Mouse (Mus musculus) macrophage (primary cell): ENCODE measurements around the gene Rftn1. TPM values are rescaled to one million over a fixed set of nuclear protein-coding genes. Genes with fewer than 3 reads are reported as not detected.

Experiments used
- H3K27ac ChIP-seq: fragments of 350-480 bp; formaldehyde crosslinking; 2 replicates; pipeline ENCODE4 v1.9.0; 2021
- H3K36me3 ChIP-seq: fragments of 350-480 bp; formaldehyde crosslinking; 2 replicates; pipeline ENCODE4 v1.9.0; 2021; ENCODE audit errors: inconsistent target
- H3K4me3 ChIP-seq: fragments of 350-480 bp; formaldehyde crosslinking; 2 replicates; pipeline ENCODE4 v1.9.0; 2021; ENCODE audit errors: inconsistent target
- H3K79me2 ChIP-seq: fragments of 350-480 bp; formaldehyde crosslinking; 2 replicates; pipeline ENCODE4 v1.9.0; 2021; ENCODE audit errors: inconsistent target
- WGBS: methylation state at CpG from one replicate; pipeline ENCODE4 v1.1.7; 2026; ENCODE audit warnings: inconsistent platforms; ENCODE audit not compliant: missing documents; 5-methylcytosine and 5-hydroxymethylcytosine counted together
- polyA plus RNA-seq: library from polyadenylated mRNA; stranded (reverse); fragments of 250-400 nt; gene quantifications from 3 replicates; pipeline ENCODE4 v1.2.4, GENCODE M21; 2018; ENCODE audit warnings: inconsistent platforms

The Rftn1 gene
- polyA plus RNA-seq, 1 experiment from 2014 or later: 50.8 TPM

DNA sequence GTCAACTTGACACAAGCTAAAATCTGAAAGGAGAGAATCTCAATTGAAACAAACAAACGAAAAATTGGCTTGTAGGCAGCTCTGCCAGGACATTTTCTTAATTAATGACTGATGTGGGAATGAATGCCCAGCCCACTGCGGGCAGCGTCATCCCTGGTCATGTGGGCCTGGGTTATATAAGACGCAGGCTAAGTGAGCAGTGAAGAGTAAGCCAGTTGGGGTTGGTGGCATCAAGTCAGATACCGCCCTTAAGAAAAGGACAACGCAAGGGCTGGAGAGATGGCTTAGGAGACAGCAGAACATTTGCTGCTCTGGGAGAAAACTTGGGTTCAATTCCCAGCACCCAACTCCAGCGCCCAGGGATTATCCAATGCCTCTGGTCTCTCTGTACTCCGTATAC, 97.6 kb downstream of the Rftn1 start:
- 0 out of 2 replicates have a peak, but pooled peaks cover 6% of the 10 kb centered on the region for H3K36me3 ChIP-seq
- no peak overlapping the region for H3K4me3 ChIP-seq
- WGBS: 93% methylated on average over 8 of the region's 8 CpGs
- 0 out of 2 replicates have a peak overlapping the region, but pooled peaks have one; percentile 49 for H3K27ac ChIP-seq
- H3K79me2 ChIP-seq: peaks cover 86% of the 10 kb centered on the region

DNA sequence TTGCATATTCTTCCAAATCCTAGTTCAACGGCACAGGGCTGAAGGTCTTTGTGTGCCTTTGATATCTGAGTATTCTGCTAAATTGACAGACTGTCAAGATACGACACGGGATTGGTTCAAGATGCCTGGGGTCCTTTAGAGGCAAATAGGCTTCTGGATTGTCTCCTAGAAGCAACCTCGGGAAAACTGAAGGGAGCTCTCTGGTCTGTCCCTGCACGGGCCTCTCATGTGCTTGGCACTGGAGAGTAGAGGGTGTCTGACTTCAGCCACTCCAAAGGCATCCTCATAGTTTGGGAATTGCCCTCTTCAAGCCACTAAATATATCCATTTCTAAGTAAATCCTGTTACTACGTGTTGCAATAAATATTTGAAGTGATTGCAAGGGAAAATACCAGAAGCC, 98.6 kb downstream of the Rftn1 start:
- 85% methylated on average over 6 of the region's 6 CpGs for WGBS

DNA sequence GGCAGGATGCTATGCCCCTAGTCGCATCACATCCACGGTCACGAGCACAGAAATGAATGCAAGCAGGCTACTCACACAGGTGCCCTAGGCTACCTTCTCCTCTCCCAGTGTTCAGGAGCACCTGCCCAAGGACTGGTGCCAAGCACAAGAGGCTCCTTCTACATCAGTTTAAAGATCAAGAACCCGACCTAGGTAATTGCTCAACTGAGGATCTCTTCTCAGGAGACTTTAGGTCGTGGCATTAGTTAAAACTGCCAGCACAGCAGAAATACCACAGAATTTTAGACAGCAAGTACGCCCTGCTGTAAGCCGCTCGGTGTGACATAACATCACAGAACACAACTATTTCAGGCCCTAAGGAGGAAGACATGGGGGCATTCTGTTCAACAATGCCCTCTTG, 100.7 kb downstream of the Rftn1 start:
- WGBS: 90% methylated on average over 8 of the region's 8 CpGs
- no peak overlapping the region for H3K27ac ChIP-seq

More for the DNA sequence above, 98.6 kb downstream of the Rftn1 start:
- H3K79me2 ChIP-seq: peaks cover 77% of the 10 kb centered on the region
- peaks cover 11% of the 10 kb centered on the region for H3K36me3 ChIP-seq
- peak overlapping the region; percentile 49 for H3K27ac ChIP-seq
- H3K4me3 ChIP-seq: no peak overlapping the region

DNA sequence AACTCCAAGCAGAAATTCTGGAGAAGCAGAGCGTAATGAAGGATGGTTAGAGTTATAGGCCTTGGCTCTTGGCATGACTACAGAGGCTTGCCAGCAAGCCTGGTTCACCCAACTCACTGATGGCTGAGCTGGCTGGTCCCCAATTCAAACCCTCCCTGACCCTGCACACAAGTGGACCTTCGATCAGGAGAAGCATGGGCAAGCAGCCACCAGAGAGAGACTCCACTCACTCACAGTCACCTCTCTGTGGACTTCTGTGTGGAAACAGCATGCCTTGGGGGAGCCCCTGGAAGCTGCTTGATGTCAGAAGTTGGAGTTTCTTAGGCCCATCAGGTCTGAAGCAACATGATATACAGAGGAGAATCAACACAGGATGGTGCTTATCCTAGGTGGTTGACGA, 102.4 kb downstream of the Rftn1 start:
- Histone ChIP-seq H3K79me2 (peaks cover 40% of the 10 kb centered on the region; the same call in 1 of the 2 replicates), H3K36me3 (peaks cover 34% of the 10 kb centered on the region), H3K27ac (no peak overlapping the region), H3K4me3 (no peak overlapping the region)
- WGBS: 100% methylated on average over 3 of the region's 3 CpGs

More for the DNA sequence above, 100.7 kb downstream of the Rftn1 start:
- Histone ChIP-seq H3K4me3 (no peak overlapping the region), H3K36me3 (peaks cover 30% of the 10 kb centered on the region), H3K79me2 (peaks cover 56% of the 10 kb centered on the region; the same call in 1 of the 2 replicates)

DNA sequence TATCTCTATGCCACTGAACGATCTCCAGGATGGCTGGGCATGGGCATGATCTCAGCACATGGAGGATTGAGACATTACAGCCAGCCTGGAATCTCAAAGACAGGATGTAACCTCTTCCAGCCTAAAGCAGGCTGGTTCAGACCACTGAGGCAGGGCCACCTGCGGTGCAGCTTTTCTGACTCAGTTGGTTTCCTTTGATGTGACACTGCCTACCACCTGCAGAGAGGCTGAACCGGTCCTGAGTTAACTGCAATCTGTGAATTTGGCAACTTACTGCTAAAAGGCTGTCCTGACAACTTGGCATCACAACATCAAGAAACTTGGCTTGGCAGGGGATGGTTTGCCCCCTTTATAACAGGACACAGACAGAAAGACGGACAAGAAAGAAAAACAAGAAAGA, 103.6 kb downstream of the Rftn1 start:
- H3K79me2 ChIP-seq: peaks cover 48% of the 10 kb centered on the region; the same call in 1 of the 2 replicates
- no peak overlapping the region for H3K4me3 ChIP-seq
- H3K27ac ChIP-seq: no peak overlapping the region
- H3K36me3 ChIP-seq: peaks cover 34% of the 10 kb centered on the region
- WGBS: 94% methylated on average over 4 of the region's 4 CpGs

DNA sequence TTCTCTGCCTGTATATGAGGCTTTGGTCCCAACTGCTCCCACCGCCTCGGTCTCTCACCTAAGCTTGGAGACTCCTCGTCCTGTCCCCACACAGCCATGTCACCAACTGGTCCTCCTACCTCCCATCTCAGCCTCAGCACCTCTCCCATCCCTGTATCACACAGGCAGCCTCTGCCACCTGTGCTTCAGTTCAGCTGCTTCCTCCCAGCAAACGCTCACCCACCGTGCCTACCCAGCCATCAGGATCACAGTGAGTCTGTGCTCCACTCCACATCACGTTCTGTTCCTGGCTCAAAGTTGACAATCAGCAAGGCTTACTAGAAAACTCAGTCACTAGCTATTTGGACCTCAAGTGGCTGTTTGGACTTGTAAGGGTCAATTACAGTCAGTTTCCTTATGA, 105.8 kb downstream of the Rftn1 start:
- 95% methylated on average over 6 of the region's 6 CpGs for WGBS
- Histone ChIP-seq H3K4me3 (no peak overlapping the region), H3K27ac (no peak overlapping the region), H3K36me3 (peaks cover 27% of the 10 kb centered on the region), H3K79me2 (peaks cover 43% of the 10 kb centered on the region; the same call in 1 of the 2 replicates)

DNA sequence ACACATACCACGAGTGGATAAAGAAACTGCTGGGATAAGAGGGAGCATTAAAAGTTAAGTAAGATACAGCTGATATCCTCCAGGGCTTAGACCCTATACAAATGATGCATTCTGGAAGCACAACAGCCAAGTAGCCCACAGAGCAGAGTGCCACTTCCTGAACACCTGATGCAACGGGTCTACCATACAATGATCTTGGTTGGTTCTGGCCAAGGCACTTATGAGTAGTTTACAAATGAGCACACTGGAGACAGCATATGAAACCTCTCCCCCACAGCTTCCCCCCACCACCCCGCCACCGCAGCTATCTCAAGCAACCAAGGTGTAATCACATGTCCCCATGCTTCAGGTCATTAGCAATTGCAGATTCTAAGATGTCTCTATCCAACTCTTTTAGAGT, 106.5 kb downstream of the Rftn1 start:
- 93% methylated on average over 4 of the region's 4 CpGs for WGBS
- Histone ChIP-seq H3K4me3 (no peak overlapping the region), H3K27ac (no peak overlapping the region), H3K79me2 (peaks cover 35% of the 10 kb centered on the region; the same call in 1 of the 2 replicates), H3K36me3 (peaks cover 27% of the 10 kb centered on the region)

DNA sequence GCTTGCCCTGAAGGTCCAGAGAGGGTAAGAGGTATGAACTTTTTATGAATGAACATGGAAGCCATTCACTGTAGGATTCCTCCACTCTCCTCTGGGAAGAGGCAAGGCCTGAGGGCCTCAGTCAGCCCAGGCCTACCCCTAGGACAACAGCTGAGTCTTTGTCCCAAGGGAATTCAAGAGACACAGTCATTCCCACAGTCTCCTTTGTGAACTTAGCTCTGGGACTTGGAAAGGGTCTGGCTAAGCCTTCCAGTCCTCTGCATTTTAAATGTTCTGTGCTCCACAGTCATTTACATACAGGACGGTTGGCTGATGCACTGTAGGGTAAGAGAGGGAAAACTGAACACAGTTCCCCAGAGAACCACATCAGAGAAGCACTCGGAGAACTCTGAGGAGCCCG, 107.5 kb downstream of the Rftn1 start:
- Histone ChIP-seq H3K36me3 (peaks cover 27% of the 10 kb centered on the region), H3K79me2 (peaks cover 30% of the 10 kb centered on the region; the same call in 1 of the 2 replicates), H3K4me3 (no peak overlapping the region), H3K27ac (no peak overlapping the region)
- WGBS: 90% methylated on average over 3 of the region's 3 CpGs

DNA sequence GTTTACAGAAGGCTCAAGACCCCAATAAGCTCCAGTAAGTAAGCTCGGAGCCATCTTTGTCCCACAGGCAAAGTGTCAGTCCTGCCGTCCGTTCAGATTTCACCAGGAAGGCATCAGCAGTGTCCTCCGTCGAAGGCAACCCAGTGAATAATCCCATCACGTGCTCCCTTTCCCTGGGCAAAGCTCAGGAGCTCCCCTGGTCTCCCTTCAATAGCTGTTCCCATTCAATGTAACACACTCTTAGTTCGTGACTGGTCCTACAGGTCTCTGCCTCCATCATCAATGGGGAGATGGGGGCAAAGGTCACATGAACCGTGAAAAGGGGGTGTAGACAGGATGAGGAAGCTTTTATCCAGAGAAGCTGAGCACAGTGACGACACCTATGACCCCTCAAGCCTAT, 108.8 kb downstream of the Rftn1 start:
- WGBS: 92% methylated on average over 9 of the region's 9 CpGs
- H3K36me3 ChIP-seq: peaks cover 21% of the 10 kb centered on the region
- H3K27ac ChIP-seq: no peak overlapping the region
- H3K4me3 ChIP-seq: no peak overlapping the region
- H3K79me2 ChIP-seq: peaks cover 30% of the 10 kb centered on the region; the same call in 1 of the 2 replicates

DNA sequence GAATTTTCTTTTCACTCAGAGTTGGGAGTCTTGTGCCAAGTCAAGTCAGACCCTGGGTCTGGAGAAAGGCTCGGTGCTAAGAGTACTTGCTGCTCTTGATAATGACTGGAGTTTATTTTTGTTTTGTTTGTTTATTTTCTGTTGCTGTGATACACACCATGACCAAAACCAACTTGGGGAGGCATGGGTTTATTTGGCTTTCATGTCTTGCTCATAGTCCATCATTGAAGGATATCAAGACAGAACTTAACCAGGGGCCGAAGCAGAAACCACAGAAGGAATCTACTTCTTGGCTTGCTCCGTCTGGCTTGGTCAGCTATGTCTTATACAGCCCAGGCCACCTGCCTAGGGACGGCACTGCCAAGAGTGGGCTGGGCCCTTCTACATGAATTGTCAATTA, 109.5 kb downstream of the Rftn1 start:
- Histone ChIP-seq H3K36me3 (peaks cover 14% of the 10 kb centered on the region), H3K4me3 (no peak overlapping the region), H3K79me2 (peaks cover 30% of the 10 kb centered on the region; the same call in 1 of the 2 replicates), H3K27ac (no peak overlapping the region)
- WGBS: 91% methylated on average over 4 of the region's 4 CpGs

DNA sequence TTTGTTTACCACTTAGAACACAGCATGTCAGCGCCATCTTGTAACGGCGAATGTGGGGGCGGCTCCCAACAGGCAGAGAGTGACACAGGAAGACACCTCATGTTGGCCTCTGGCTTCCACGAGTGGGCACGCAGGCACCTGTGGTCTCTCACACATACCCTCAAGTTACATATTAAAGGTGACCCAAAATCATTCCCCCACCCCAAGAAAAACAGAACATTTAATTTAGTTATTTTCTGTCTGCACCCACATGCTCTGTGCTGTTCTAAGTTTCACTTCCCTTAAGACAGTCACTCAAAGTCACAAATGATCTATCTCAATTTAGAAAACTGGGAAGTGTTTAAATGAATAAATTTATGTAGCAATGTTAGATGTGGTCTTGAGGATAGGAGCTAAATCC, 111.7 kb downstream of the Rftn1 start:
- Histone ChIP-seq H3K27ac (peak overlapping the region; percentile 51), H3K36me3 (peaks cover 5% of the 10 kb centered on the region; the same call in 1 of the 2 replicates), H3K79me2 (peaks cover 30% of the 10 kb centered on the region; the same call in 1 of the 2 replicates), H3K4me3 (no peak overlapping the region)
- 63% methylated on average over 2 of the region's 6 CpGs for WGBS

DNA sequence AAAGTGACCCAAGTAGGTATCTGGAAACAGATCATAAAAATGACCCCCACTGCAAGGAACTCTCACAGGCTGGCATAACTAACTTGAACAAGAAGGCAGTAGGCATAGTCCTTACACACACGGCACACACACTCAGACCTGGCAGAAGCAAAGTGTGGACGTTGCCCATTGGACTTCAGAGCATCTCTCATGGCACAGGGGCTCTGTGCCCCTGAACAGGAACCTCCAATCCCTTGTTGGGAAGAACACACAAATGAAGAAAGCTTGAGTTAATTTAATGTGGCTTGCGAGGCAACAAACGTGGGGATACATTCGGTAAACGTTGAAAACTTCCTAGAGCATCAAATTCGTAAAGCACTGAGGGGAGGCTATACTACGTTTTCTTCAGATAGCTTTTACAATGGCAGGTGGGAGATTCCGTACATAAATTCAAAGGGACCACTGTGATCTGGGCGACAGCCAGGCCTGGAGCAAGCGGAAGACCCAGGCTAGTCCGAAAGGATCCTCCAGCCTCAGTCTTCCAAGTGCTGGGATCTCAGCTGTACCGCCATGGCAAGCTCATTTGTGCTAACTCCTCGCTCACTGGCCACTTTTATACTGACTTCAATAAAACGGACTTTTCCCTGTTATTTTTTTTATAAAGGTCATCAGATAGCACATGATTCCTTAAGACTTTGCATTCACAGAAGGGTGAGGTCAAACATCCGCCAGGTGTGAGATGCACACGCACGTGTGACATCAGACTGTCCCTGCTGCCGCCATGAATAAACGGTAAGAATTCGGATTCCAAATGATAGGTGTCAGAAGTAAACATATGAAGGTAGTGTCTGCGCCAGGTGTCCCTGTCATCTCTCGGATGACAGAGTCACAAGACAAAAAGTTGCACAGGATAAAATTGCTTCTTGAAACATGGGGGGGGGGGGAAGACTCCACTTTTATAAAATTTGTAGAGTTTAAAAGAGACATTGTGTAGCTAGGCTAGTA, 117.2 kb downstream of the Rftn1 start:
- Histone ChIP-seq H3K4me3 (no peak overlapping the region), H3K79me2 (no peaks in the 10 kb centered on the region), H3K27ac (no peak overlapping the region), H3K36me3 (peaks cover 25% of the 10 kb centered on the region; the same call in 1 of the 2 replicates)
- WGBS: 97% methylated on average over 23 of the region's 23 CpGs

DNA sequence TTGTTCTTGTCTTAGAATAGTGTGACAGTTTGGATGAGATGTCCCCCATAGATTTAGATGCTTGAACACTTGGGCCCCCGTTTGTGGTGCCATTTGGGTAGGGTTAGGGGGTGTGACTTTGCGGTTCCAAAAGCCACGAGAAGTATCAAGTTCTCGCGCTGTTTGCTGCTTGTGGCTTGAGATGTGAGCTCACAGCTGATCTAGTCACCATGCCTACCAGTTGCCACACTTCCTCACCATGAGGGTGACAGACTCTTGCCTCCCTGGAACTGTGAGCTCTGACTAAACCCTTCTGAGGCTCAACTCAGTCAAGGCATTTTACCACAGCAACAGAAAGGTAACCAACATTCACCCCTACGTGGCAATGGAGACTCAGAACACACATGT, 118.9 kb downstream of the Rftn1 start:
- no peak overlapping the region for H3K4me3 ChIP-seq
- WGBS: 5% methylated on average over 6 of the region's 6 CpGs

DNA sequence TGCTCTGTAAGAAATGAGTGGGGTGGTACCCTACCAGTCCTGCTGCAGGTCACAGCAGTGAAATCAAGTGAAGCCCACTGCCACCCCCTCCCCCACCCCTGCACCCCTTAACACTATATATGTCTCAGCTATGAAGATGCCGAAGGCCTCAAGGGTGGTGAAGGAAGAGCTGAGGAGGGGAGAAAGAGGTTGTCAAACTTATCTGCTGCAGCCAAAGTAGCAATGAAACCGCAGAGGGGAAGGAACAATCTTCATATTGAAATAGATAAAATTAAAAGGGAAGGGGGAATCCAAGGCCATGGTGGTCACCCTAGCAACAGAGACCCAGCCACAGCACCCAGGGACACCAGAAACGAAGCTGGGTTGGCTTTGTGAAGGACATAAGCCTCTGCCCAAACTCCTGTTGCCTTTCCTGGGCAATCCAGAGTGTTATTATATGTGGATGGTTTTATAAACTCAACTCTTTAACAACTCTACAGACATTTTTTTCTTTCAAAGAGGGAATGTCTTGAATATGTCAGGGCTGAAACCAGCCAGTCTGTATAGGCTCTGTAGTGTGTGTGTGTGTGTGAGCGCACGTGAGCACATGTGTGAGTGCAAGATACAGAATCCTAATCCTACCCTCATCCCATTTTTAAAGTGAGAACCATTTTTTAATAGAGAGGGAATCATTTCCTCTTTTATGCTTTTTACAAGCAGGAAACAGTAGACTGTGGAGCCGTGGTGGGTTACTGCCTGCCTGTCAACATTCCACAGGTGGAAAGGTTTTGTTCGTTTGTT, 119.5 kb downstream of the Rftn1 start:
- peaks cover 31% of the 10 kb centered on the region; the same call in 1 of the 2 replicates for H3K36me3 ChIP-seq

More for the DNA sequence above, 118.9 kb downstream of the Rftn1 start:
- H3K79me2 ChIP-seq: no peaks in the 10 kb centered on the region
- H3K36me3 ChIP-seq: peaks cover 31% of the 10 kb centered on the region; the same call in 1 of the 2 replicates
- peak overlapping the region; percentile 62 for H3K27ac ChIP-seq

More for the DNA sequence above, 119.5 kb downstream of the Rftn1 start:
- 48% methylated on average over 7 of the region's 7 CpGs for WGBS
- Histone ChIP-seq H3K79me2 (no peaks in the 10 kb centered on the region), H3K27ac (peak overlapping the region; percentile 62), H3K4me3 (no peak overlapping the region)
